8 mouse cellular contexts compared by ENCODE assay signal in genomic region chr11:64978720-64979488, GRCm38 (mm10). TPM values are rescaled to one million over a fixed set of nuclear protein-coding genes. Genes with fewer than 3 reads are reported as not detected.
DNase-seq lines count a peak whose midpoint lies in the region; ATAC-seq and TF ChIP-seq lines count a peak whose summit lies in the region.

TSS of gene Elac2 (plus strand) at chr11:64979038.

- peaks cover 1% of the 10 kb centered on the region; the same call in 1 of the 2 replicates for H3K4me1 ChIP-seq in cortical plate, adult 2 months (ENCODE audit: control insufficient read depth, insufficient read depth, low read length)
- H3K4me1 ChIP-seq in megakaryocyte, embryonic 14.5 days = peaks cover 25% of the 10 kb centered on the region

- no peak for TF ChIP-seq CTCF in cortical plate, adult 2 months (IDR thresholded peaks at IDR 0.05; ENCODE audit: extremely low read depth, insufficient read depth, low read length)

- TF ChIP-seq POLR2A in cortical plate, adult 2 months (IDR thresholded peaks at IDR 0.05; ENCODE audit: extremely low read depth, insufficient read depth, low read length) = peak; percentile 67

- ATAC-seq in activated CD4-positive, CD25-positive, alpha-beta regulatory T cell, adult 4 months = peak; percentile 99

- H3K4me3 ChIP-seq in cortical plate, adult 2 months (ENCODE audit: insufficient read depth, low read length) = peak within 1 kb of the TSS; percentile 67
- H3K4me3 ChIP-seq in megakaryocyte, embryonic 14.5 days (replicated peaks) = peak within 1 kb of the TSS; percentile 99

- H3K27me3 ChIP-seq in megakaryocyte, embryonic 14.5 days (replicated peaks) = peaks cover 9% of the 10 kb centered on the region

- DNase-seq in gastrocnemius, adult 8-10 months (ENCODE audit: low spot score in 2 of 2) = peak; percentile 95 to 96
- DNase-seq in hindlimb bud, embryonic 11.5 days (ENCODE audit: extremely low spot score, low read depth, low spot score) = peak; percentile 96
- DNase-seq in left cerebral cortex, adult 8-10 months (ENCODE audit: low spot score in 2 of 2) = peak; percentile 97
- peak; percentile 98 to 99 for DNase-seq in right cerebral cortex, postnatal 10 days (ENCODE audit: low spot score in 2 of 2)
- peak; percentile 94 for DNase-seq in urinary bladder, postnatal 25 days (ENCODE audit: low spot score)

- H3K27ac ChIP-seq in cortical plate, adult 2 months (ENCODE audit: insufficient read depth, low read length) = no peak within 1 kb of the TSS

- no peaks in the 10 kb centered on the region for H3K9me3 ChIP-seq in megakaryocyte, embryonic 14.5 days

- H3K36me3 ChIP-seq in megakaryocyte, embryonic 14.5 days (replicated peaks; ENCODE audit: low read length) = peaks cover 35% of the 10 kb centered on the region

RNA-seq across cellular contexts. Expression of gene Elac2, which starts in this region (rescaled TPM):
- polyA plus RNA-seq in activated CD4-positive, CD25-positive, alpha-beta regulatory T cell, adult 4 months (2017; shearing (Covaris generic)) = 10 to 100 TPM in 1 of 2 experiments, 1 to 10 TPM in 1; 9.5 to 10.4 TPM
- 33.1 and 34.5 TPM in 2 replicates for polyA plus RNA-seq in cortical plate, adult 2 months (2012; rRNA removed)
- 10 to 100 TPM; 19.5 to 20.6 (median 19.7) TPM for total RNA-seq in gastrocnemius, adult 8-10 months (2022)
- total RNA-seq in left cerebral cortex, adult 8-10 months (2022) = 10 to 100 TPM; 25.2 to 29.8 (median 27.9) TPM
- polyA plus RNA-seq in megakaryocyte, embryonic 14.5 days (2012; ENCODE audit: insufficient read depth, low replicate concordance) = 8.7 and 37.6 TPM in 2 replicates
